Mouse (Mus musculus): ENCODE results near the gene Grid2ip. TPM values are rescaled to one million over a fixed set of nuclear protein-coding genes. Genes with fewer than 3 reads are reported as not detected.

Grid2ip gene
- polyA plus RNA-seq, 1 experiment from 2014 or later = 0.51 TPM

- no peak overlapping the region for H3K9ac ChIP-seq (ENCODE audit: low read depth, low read length)
Measured at GRCm38 (mm10) chr5:143317288-143317610, 39.9 kb upstream of the Grid2ip start.

DNA sequence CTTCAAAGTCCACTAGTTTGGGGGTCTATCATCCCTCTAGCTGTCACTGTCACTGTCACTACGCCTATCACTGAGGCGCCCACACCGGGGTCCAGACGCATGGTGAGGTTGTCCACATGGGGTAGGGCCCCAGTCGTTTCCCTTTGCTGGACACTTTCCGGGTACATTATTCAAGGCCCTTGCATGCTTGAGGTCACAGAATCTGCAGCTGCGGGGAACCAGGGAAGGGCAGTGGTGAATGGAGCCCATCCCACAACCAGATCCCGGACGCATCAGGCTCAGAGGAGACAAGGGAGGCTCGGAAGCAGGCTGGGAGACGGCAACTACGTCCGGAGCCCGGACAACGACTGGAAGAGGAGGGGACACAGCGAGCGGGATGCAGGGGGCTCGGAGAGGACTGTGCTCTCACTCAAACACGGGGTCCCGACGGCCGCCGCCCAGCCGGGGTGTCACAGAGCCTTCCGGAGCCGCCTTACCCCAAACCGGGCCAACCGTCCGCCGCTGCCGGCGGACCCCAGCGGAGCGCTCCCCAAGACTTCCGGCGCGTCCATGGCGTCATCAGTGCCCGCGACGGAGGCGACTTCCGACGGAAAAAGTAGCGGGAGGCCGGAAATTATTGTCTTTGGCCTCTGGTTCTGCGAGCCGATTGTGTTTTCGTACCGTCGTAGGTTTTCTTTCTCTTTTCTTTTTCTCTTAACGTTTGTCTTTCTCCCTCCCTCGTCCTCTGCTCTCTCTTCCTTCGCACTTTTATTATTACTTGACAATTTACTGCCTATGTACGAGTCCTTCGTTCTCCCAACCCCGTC, 28.2 kb upstream of the Grid2ip start, which contains the start of gene Zdhhc4:
Zdhhc4 (minus strand) TSS at position 567 of the 806 bp plus-strand sequence.
- Histone ChIP-seq H3K4me2 (ENCODE audit: low read depth, low read length) (peak within 1 kb of the TSS; percentile 91), H3K9me3 (ENCODE audit: control insufficient read depth, low read length) (no peaks in the 10 kb centered on the region), H3K27ac (replicated peaks; ENCODE audit: low read depth, low read length) (peak within 1 kb of the TSS; percentile 83), H3K36me3 (ENCODE audit: control insufficient read depth, insufficient read depth, low read length) (peaks cover 18% of the 10 kb centered on the region), H3K4me3 (ENCODE audit: low read depth, low read length) (peak within 1 kb of the TSS; percentile 77), H3K4me1 (ENCODE audit: control insufficient read depth, insufficient read depth, low read length) (peaks cover 13% of the 10 kb centered on the region), H3K27me3 (replicated peaks; ENCODE audit: control insufficient read depth, insufficient read depth, low read length) (no peaks in the 10 kb centered on the region), H3K9ac (ENCODE audit: low read depth, low read length) (peak within 1 kb of the TSS; percentile 92)
- peak; percentile 95 for DNase-seq (ENCODE audit: low spot score)
- peak; percentile 73 for ATAC-seq (ENCODE audit: low read depth)
- 1% methylated on average over 26 of the region's 57 CpGs for WGBS

More at GRCm38 (mm10) chr5:143317288-143317610, 39.9 kb upstream of the Grid2ip start:
- Histone ChIP-seq H3K9me3 (ENCODE audit: control insufficient read depth, low read length) (no peaks in the 10 kb centered on the region), H3K27me3 (replicated peaks; ENCODE audit: control insufficient read depth, insufficient read depth, low read length) (no peaks in the 10 kb centered on the region), H3K27ac (replicated peaks; ENCODE audit: low read depth, low read length) (no peak overlapping the region), H3K36me3 (ENCODE audit: control insufficient read depth, insufficient read depth, low read length) (peaks cover 68% of the 10 kb centered on the region), H3K4me2 (ENCODE audit: low read depth, low read length) (no peak overlapping the region), H3K4me1 (ENCODE audit: control insufficient read depth, insufficient read depth, low read length) (peaks cover 12% of the 10 kb centered on the region; the same call in 1 of the 2 replicates), H3K4me3 (ENCODE audit: low read depth, low read length) (no peak overlapping the region)
- 85% methylated on average over 8 of the region's 8 CpGs for WGBS
- DNase-seq (ENCODE audit: low spot score) (no peak), ATAC-seq (ENCODE audit: low read depth) (no peak)

- no peaks in the 10 kb centered on the region for H3K9me3 ChIP-seq (ENCODE audit: control insufficient read depth, low read length)
- no peaks in the 10 kb centered on the region for H3K27me3 ChIP-seq (replicated peaks; ENCODE audit: control insufficient read depth, insufficient read depth, low read length)
- DNase-seq (ENCODE audit: low spot score) = peak; percentile 77
- 0 out of 2 replicates have a peak overlapping the region, but pooled peaks have one; percentile 27 for H3K9ac ChIP-seq (ENCODE audit: low read depth, low read length)
- no peak for ATAC-seq (ENCODE audit: low read depth)
- peak overlapping the region; percentile 10; the same call in 1 of the 2 replicates for H3K4me2 ChIP-seq (ENCODE audit: low read depth, low read length)
- no peaks in the 10 kb centered on the region for H3K36me3 ChIP-seq (ENCODE audit: control insufficient read depth, insufficient read depth, low read length)
- no peak overlapping the region for H3K27ac ChIP-seq (replicated peaks; ENCODE audit: low read depth, low read length)
- no peak overlapping the region for H3K4me3 ChIP-seq (ENCODE audit: low read depth, low read length)
- H3K4me1 ChIP-seq (ENCODE audit: control insufficient read depth, insufficient read depth, low read length) = peaks cover 5% of the 10 kb centered on the region
- 16% methylated on average over 5 of the region's 5 CpGs for WGBS
Measured at GRCm38 (mm10) chr5:143333872-143334271, 23.3 kb upstream of the Grid2ip start.

DNA sequence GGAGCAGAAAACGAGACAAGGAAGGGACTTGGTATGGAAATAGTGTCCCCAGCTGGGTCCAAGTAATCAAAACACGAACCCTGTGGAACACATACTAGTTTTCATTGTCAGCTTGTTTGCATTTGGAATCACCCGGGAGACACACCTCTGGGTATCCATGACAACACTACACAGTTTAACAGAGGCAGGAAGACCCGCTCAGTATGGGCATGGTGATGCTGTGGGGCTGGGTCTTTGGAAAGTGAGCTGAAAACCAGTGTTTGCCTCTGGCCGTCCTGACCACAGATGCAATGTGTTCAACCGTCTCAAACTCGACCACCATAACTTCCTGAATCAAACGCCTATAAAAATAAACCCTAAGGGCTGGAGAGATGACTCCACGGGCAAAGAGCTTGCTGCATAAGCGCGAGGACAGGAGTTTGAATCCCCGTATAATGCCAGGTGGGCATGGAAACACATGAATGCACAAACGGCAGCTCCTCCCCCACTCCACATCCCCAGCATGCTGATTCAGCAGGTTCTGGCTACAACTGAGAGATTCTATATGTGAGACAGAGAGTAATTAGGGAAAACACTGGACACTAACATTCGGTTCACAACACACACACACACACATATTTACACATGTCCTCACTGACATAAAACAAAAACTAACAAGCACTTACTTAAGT, 22.6 kb upstream of the Grid2ip start:
- 65% methylated on average over 14 of the region's 14 CpGs for WGBS
- H3K27me3 ChIP-seq (replicated peaks; ENCODE audit: control insufficient read depth, insufficient read depth, low read length) = no peaks in the 10 kb centered on the region
- no peak overlapping the region for H3K9ac ChIP-seq (ENCODE audit: low read depth, low read length)
- no peak for DNase-seq (ENCODE audit: low spot score)
- ATAC-seq (ENCODE audit: low read depth) = no peak
- no peaks in the 10 kb centered on the region for H3K36me3 ChIP-seq (ENCODE audit: control insufficient read depth, insufficient read depth, low read length)
- H3K4me1 ChIP-seq (ENCODE audit: control insufficient read depth, insufficient read depth, low read length) = peaks cover 5% of the 10 kb centered on the region
- H3K27ac ChIP-seq (replicated peaks; ENCODE audit: low read depth, low read length) = no peak overlapping the region
- H3K9me3 ChIP-seq (ENCODE audit: control insufficient read depth, low read length) = no peaks in the 10 kb centered on the region
- H3K4me2 ChIP-seq (ENCODE audit: low read depth, low read length) = peak overlapping the region; percentile 10; the same call in 1 of the 2 replicates
- no peak overlapping the region for H3K4me3 ChIP-seq (ENCODE audit: low read depth, low read length)

- H3K27me3 ChIP-seq (replicated peaks; ENCODE audit: control insufficient read depth, insufficient read depth, low read length) = no peaks in the 10 kb centered on the region
- WGBS = 76% methylated on average over 7 of the region's 7 CpGs
- H3K4me3 ChIP-seq (ENCODE audit: low read depth, low read length) = no peak overlapping the region
- peaks cover under 1% of the 10 kb centered on the region; the same call in 1 of the 2 replicates for H3K4me1 ChIP-seq (ENCODE audit: control insufficient read depth, insufficient read depth, low read length)
- H3K9me3 ChIP-seq (ENCODE audit: control insufficient read depth, low read length) = no peaks in the 10 kb centered on the region
- H3K9ac ChIP-seq (ENCODE audit: low read depth, low read length) = no peak overlapping the region
- no peak for DNase-seq (ENCODE audit: low spot score)
- ATAC-seq (ENCODE audit: low read depth) = no peak
- no peak overlapping the region for H3K27ac ChIP-seq (replicated peaks; ENCODE audit: low read depth, low read length)
- H3K4me2 ChIP-seq (ENCODE audit: low read depth, low read length) = no peak overlapping the region
- H3K36me3 ChIP-seq (ENCODE audit: control insufficient read depth, insufficient read depth, low read length) = no peaks in the 10 kb centered on the region
Measured at GRCm38 (mm10) chr5:143335089-143335460, 22.1 kb upstream of the Grid2ip start.

GRCm38 (mm10) chr5:143336559-143336958, 20.6 kb upstream of the Grid2ip start:
- no peaks in the 10 kb centered on the region for H3K27me3 ChIP-seq (replicated peaks; ENCODE audit: control insufficient read depth, insufficient read depth, low read length)
- no peaks in the 10 kb centered on the region for H3K36me3 ChIP-seq (ENCODE audit: control insufficient read depth, insufficient read depth, low read length)
- H3K27ac ChIP-seq (replicated peaks; ENCODE audit: low read depth, low read length) = no peak overlapping the region
- H3K4me3 ChIP-seq (ENCODE audit: low read depth, low read length) = no peak overlapping the region
- DNase-seq (ENCODE audit: low spot score) = no peak
- H3K4me1 ChIP-seq (ENCODE audit: control insufficient read depth, insufficient read depth, low read length) = no peaks in the 10 kb centered on the region
- H3K9me3 ChIP-seq (ENCODE audit: control insufficient read depth, low read length) = no peaks in the 10 kb centered on the region
- no peak for ATAC-seq (ENCODE audit: low read depth)
- no peak overlapping the region for H3K4me2 ChIP-seq (ENCODE audit: low read depth, low read length)
- 63% methylated on average over 6 of the region's 6 CpGs for WGBS
- no peak overlapping the region for H3K9ac ChIP-seq (ENCODE audit: low read depth, low read length)

- 50% methylated on average over 6 of the region's 6 CpGs for WGBS
Measured at GRCm38 (mm10) chr5:143339603-143340002, 17.5 kb upstream of the Grid2ip start.

DNA sequence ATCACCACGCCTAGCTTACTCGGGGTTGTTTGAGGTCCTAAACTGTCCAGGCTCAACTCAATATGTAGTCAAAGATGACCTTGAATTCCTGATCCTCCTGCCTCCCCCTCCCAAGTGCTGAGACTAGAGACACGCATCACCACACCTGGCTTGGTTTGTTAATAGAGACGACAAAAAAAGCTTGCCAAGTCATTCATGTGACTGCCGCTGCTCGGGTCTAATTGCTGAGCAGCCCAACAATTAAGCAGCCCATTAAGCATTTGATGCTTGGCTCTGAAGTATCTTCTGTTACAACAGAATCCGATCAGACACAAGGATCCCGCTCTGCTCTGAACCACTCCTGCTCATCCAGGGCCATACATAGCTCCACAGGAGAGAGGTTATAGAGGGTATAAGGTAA, 10.8 kb upstream of the Grid2ip start:
- no peak overlapping the region for H3K9ac ChIP-seq (ENCODE audit: low read depth, low read length)
- H3K4me1 ChIP-seq (ENCODE audit: control insufficient read depth, insufficient read depth, low read length) = no peaks in the 10 kb centered on the region
- H3K36me3 ChIP-seq (ENCODE audit: control insufficient read depth, insufficient read depth, low read length) = no peaks in the 10 kb centered on the region
- H3K4me3 ChIP-seq (ENCODE audit: low read depth, low read length) = no peak overlapping the region
- H3K4me2 ChIP-seq (ENCODE audit: low read depth, low read length) = no peak overlapping the region
- no peaks in the 10 kb centered on the region for H3K27me3 ChIP-seq (replicated peaks; ENCODE audit: control insufficient read depth, insufficient read depth, low read length)
- no peak overlapping the region for H3K27ac ChIP-seq (replicated peaks; ENCODE audit: low read depth, low read length)
- peaks cover 5% of the 10 kb centered on the region; the same call in 1 of the 2 replicates for H3K9me3 ChIP-seq (ENCODE audit: control insufficient read depth, low read length)
- ATAC-seq (ENCODE audit: low read depth) = no peak
- DNase-seq (ENCODE audit: low spot score) = no peak
- WGBS = 79% methylated on average over 8 of the region's 8 CpGs

More at GRCm38 (mm10) chr5:143339603-143340002, 17.5 kb upstream of the Grid2ip start:
- ATAC-seq (ENCODE audit: low read depth) (no peak), DNase-seq (ENCODE audit: low spot score) (no peak)
- Histone ChIP-seq H3K4me2 (ENCODE audit: low read depth, low read length) (no peak overlapping the region), H3K36me3 (ENCODE audit: control insufficient read depth, insufficient read depth, low read length) (no peaks in the 10 kb centered on the region), H3K27me3 (replicated peaks; ENCODE audit: control insufficient read depth, insufficient read depth, low read length) (no peaks in the 10 kb centered on the region), H3K4me1 (ENCODE audit: control insufficient read depth, insufficient read depth, low read length) (no peaks in the 10 kb centered on the region), H3K4me3 (ENCODE audit: low read depth, low read length) (no peak overlapping the region), H3K9ac (ENCODE audit: low read depth, low read length) (no peak overlapping the region), H3K9me3 (ENCODE audit: control insufficient read depth, low read length) (no peaks in the 10 kb centered on the region), H3K27ac (replicated peaks; ENCODE audit: low read depth, low read length) (no peak overlapping the region)

Measured in embryonic facial prominence, embryonic 14.5 days (tissue).